Mouse (Mus musculus) heart, embryonic 11.5 days (tissue): ENCODE measurements around the gene Adam19. TPM values are rescaled to one million over a fixed set of nuclear protein-coding genes. Genes with fewer than 3 reads are reported as not detected.
"Not testable (repeated sequence)": the region's sequence is repeated elsewhere in the genome, so short reads cannot be mapped to it uniquely, and the experiment has no call there.

ENCODE experiments used
- ATAC-seq: fragments of 200-750 bp; cut with Nextera tagmentation; replicated peaks from 2 replicates; pipeline ENCODE4 v1.8.0; 2017; ENCODE audit warnings: moderate library complexity; ENCODE audit not compliant: insufficient number of reproducible peaks, low FRiP score, low TSS enrichment
- H3K27ac ChIP-seq: fragments of 300-500 bp; sonication (generic); 2 replicates; pipeline ENCODE4 v1.5.1; 2014; ENCODE audit warnings: mild to moderate bottlenecking, low read depth, low read length
- H3K27me3 ChIP-seq: fragments of 300-500 bp; sonication (generic); 2 replicates; pipeline ENCODE4 v1.6.1; 2014; ENCODE audit warnings: mild to moderate bottlenecking, low read length, mixed read lengths; ENCODE audit not compliant: control insufficient read depth, insufficient read depth
- H3K36me3 ChIP-seq: fragments of 300-500 bp; sonication (generic); 2 replicates; pipeline ENCODE4 v1.6.1; 2014; ENCODE audit warnings: mild to moderate bottlenecking, low read length, moderate library complexity, mixed read lengths; ENCODE audit not compliant: control insufficient read depth, insufficient read depth
- H3K4me1 ChIP-seq: fragments of 300-500 bp; sonication (generic); 2 replicates; pipeline ENCODE4 v1.6.1; 2014; ENCODE audit warnings: low read length; ENCODE audit not compliant: control insufficient read depth, insufficient read depth
- H3K4me2 ChIP-seq: fragments of 300-500 bp; sonication (generic); 2 replicates; pipeline ENCODE4 v1.6.1; 2014; ENCODE audit warnings: mild to moderate bottlenecking, moderate library complexity
- H3K4me3 ChIP-seq: fragments of 300-500 bp; sonication (generic); 2 replicates; pipeline ENCODE4 v1.5.1; 2014; ENCODE audit warnings: low read depth, low read length
- H3K9ac ChIP-seq: fragments of 300-500 bp; sonication (generic); 2 replicates; pipeline ENCODE4 v1.6.1; 2014; ENCODE audit warnings: mild to moderate bottlenecking, low read depth, low read length, moderate library complexity
- H3K9me3 ChIP-seq: fragments of 300-500 bp; sonication (generic); replicated peaks from 2 replicates; pipeline ENCODE4 v1.6.1; 2016; ENCODE audit warnings: low read length; ENCODE audit not compliant: control insufficient read depth
- WGBS: fragments of 180-500 bp; shearing (Covaris S2); extraction: QIAGEN DNeasy Blood & Tissue Kit; methylation state at CpG from one replicate; pipeline ENCODE4 v1.1.7; 2014; ENCODE audit not compliant: insufficient replicate concordance; 5-methylcytosine and 5-hydroxymethylcytosine counted together
- polyA plus RNA-seq: library from polyadenylated mRNA; unstranded; fragments of >200 nt; fragmentation: Nextera tagmentation; extraction: Ambion mirVana; gene quantifications from 2 replicates; pipeline ENCODE4 v1.2.1, GENCODE M21; 2014

Gene Adam19
- polyA plus RNA-seq, 1 experiment from 2014 or later: 24.4 TPM

GRCm38 (mm10) chr11:46044781-46045180 is 11.0 kb upstream of the Adam19 start:
- Histone ChIP-seq H3K4me3 (no peak overlapping the region), H3K36me3 (no peaks in the 10 kb centered on the region), H3K4me2 (no peak overlapping the region), H3K9me3 (no peaks in the 10 kb centered on the region), H3K27me3 (no peaks in the 10 kb centered on the region), H3K27ac (no peak overlapping the region), H3K4me1 (no peaks in the 10 kb centered on the region), H3K9ac (no peak overlapping the region)
- 85% methylated on average over 5 of the region's 5 CpGs for WGBS
- no peak for ATAC-seq

- Histone ChIP-seq H3K9ac (no peak overlapping the region), H3K27me3 (no peaks in the 10 kb centered on the region), H3K9me3 (no peaks in the 10 kb centered on the region), H3K4me3 (no peak overlapping the region), H3K36me3 (no peaks in the 10 kb centered on the region), H3K4me1 (no peaks in the 10 kb centered on the region), H3K27ac (no peak overlapping the region), H3K4me2 (no peak overlapping the region)
- WGBS: 86% methylated on average over 3 of the region's 3 CpGs
- ATAC-seq: no peak
Measured at GRCm38 (mm10) chr11:46047264-46047663, 8.5 kb upstream of the Adam19 start.

- H3K27me3 ChIP-seq, H3K9me3 ChIP-seq, H3K36me3 ChIP-seq, H3K9ac ChIP-seq, H3K4me3 ChIP-seq, H3K27ac ChIP-seq, ATAC-seq: not testable (repeated sequence)
- peak within 1 kb of the TSS; percentile 49 for H3K4me2 ChIP-seq
- peaks cover 15% of the 10 kb centered on the region for H3K4me1 ChIP-seq
- 31% methylated on average over 19 of the region's 19 CpGs for WGBS
Measured at GRCm38 (mm10) chr11:46052105-46052659, 3.6 kb upstream of the Adam19 start, which contains the start of gene Gm12166. TSS of gene Gm12166 (minus strand) at chr11:46052321.

- H3K4me3 ChIP-seq, H3K9me3 ChIP-seq, H3K27me3 ChIP-seq, H3K4me2 ChIP-seq, H3K36me3 ChIP-seq, H3K9ac ChIP-seq, H3K27ac ChIP-seq, ATAC-seq: not testable (repeated sequence)
- 89% methylated on average over 3 of the region's 3 CpGs for WGBS
- peaks cover 20% of the 10 kb centered on the region for H3K4me1 ChIP-seq
Measured at GRCm38 (mm10) chr11:46053457-46053856, 2.3 kb upstream of the Adam19 start.

GRCm38 (mm10) chr11:46054311-46054710 is 1.5 kb upstream of the Adam19 start:
- Histone ChIP-seq H3K4me3 (no peak overlapping the region), H3K4me2 (no peak overlapping the region), H3K4me1 (peaks cover 20% of the 10 kb centered on the region), H3K27ac (no peak overlapping the region), H3K9ac (0 out of 2 replicates have a peak overlapping the region, but pooled peaks have one; percentile 22), H3K27me3 (no peaks in the 10 kb centered on the region), H3K36me3 (no peaks in the 10 kb centered on the region), H3K9me3 (no peaks in the 10 kb centered on the region)
- no peak for ATAC-seq
- 17% methylated on average over 5 of the region's 5 CpGs for WGBS

- 0 out of 2 replicates have a peak, but pooled peaks have one; percentile 8 for ATAC-seq
- peak overlapping the region; percentile 91 for H3K9ac ChIP-seq
Measured at GRCm38 (mm10) chr11:46054911-46055895, 589 bp upstream of the Adam19 start.

GRCm38 (mm10) chr11:46056770-46057411 is 1.1 kb downstream of the Adam19 start:
- under 1% methylated on average over 25 of the region's 25 CpGs for WGBS
- Histone ChIP-seq H3K9ac (peak overlapping the region; percentile 91), H3K36me3 (0 out of 2 replicates have a peak, but pooled peaks cover 2% of the 10 kb centered on the region), H3K4me3 (peak overlapping the region; percentile 74), H3K9me3 (no peaks in the 10 kb centered on the region), H3K27me3 (no peaks in the 10 kb centered on the region), H3K4me1 (peaks cover 22% of the 10 kb centered on the region), H3K27ac (peak overlapping the region; percentile 94), H3K4me2 (peak overlapping the region; percentile 74)
- ATAC-seq: no peak; the same call in 1 of the 2 replicates

More at GRCm38 (mm10) chr11:46054911-46055895, 589 bp upstream of the Adam19 start:
- Histone ChIP-seq H3K36me3 (no peaks in the 10 kb centered on the region), H3K4me2 (peak overlapping the region; percentile 74), H3K27ac (peak overlapping the region; percentile 94), H3K4me1 (peaks cover 20% of the 10 kb centered on the region), H3K27me3 (no peaks in the 10 kb centered on the region), H3K4me3 (peak overlapping the region; percentile 74), H3K9me3 (no peaks in the 10 kb centered on the region)
- WGBS: 15% methylated on average over 12 of the region's 13 CpGs

GRCm38 (mm10) chr11:46058011-46058410 is 2.2 kb downstream of the Adam19 start:
- Histone ChIP-seq H3K4me2 (peak overlapping the region; percentile 74), H3K9me3 (no peaks in the 10 kb centered on the region), H3K4me3 (peak overlapping the region; percentile 74), H3K27ac (peak overlapping the region; percentile 24; the same call in 1 of the 2 replicates), H3K9ac (peak overlapping the region; percentile 54), H3K36me3 (0 out of 2 replicates have a peak, but pooled peaks cover 2% of the 10 kb centered on the region), H3K4me1 (peaks cover 27% of the 10 kb centered on the region), H3K27me3 (no peaks in the 10 kb centered on the region)
- ATAC-seq: no peak
- 20% methylated on average over 9 of the region's 9 CpGs for WGBS
